Comparison of ENCODE assay signal across 8 mouse cellular contexts in the genomic region with DNA sequence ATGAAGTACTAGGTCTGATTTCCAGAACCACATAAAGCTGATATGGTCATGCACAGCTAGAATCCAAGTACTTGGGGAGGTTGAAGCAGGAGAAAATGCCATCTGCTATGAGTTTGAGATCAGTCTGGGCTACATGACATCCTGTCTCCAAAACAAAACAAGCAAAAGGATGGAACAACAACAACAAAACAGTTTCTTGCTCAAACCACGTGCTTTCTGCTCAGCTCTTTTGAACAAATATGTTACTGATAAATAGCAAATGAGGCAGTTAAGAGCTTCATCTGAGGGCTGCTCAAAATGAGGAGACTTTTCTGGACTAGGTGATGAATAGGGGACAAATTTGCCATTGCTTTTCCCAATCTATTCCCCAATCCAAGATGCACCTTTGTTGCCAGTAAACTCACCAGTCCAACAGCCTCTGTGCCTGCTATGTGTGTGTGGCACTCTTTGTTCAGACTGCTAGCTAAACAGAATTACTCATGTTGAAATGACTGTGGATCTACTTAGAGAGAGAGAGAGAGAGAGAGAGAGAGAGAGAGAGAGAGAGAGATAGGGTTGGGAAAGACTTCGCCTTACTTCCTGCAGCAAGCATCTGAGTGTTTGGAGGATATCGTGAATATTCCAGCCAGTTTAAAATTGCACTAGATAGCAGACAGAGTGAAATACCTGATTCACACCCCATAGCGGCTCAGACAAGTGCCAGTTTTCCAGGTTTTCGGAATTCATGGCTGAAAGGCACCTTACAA. TPM values are rescaled to one million over a fixed set of nuclear protein-coding genes. Genes with fewer than 3 reads are reported as not detected.
DNase-seq lines count a peak whose midpoint lies in the region; ATAC-seq and TF ChIP-seq lines count a peak whose summit lies in the region.

No protein-coding gene starts in this region.

- TF ChIP-seq RAD21 in MEL (IDR thresholded peaks at IDR 0.05; ENCODE audit: low read depth, low read length), result no peak

- H3K36me3 ChIP-seq in heart, postnatal 0 days (replicated peaks; ENCODE audit: control insufficient read depth, insufficient read depth, low read length), result no peaks in the 10 kb centered on the region
- H3K36me3 ChIP-seq in MEL (ENCODE audit: control insufficient read depth in 1 of 2, insufficient read depth in 2 of 2, low read length in 2 of 2), result peaks cover 0 to 16% of the 10 kb centered on the region in 2 experiments; a peak in 2 of 4 replicates
- H3K36me3 ChIP-seq in hindbrain, embryonic 10.5 days, result no peaks in the 10 kb centered on the region
- no peaks in the 10 kb centered on the region for H3K36me3 ChIP-seq in midbrain, embryonic 12.5 days

- no peaks in the 10 kb centered on the region for H3K9me3 ChIP-seq in heart, postnatal 0 days (replicated peaks; ENCODE audit: control insufficient read depth, low read length)
- no peaks in the 10 kb centered on the region for H3K9me3 ChIP-seq in MEL (replicated peaks; ENCODE audit: insufficient read depth, low read length)
- H3K9me3 ChIP-seq in hindbrain, embryonic 10.5 days, result no peaks in the 10 kb centered on the region
- H3K9me3 ChIP-seq in midbrain, embryonic 12.5 days, result no peaks in the 10 kb centered on the region

- peak overlapping the region; percentile 96 for H3K4me2 ChIP-seq in heart, postnatal 0 days (ENCODE audit: low read depth, low read length)
- peak overlapping the region; percentile 93 for H3K4me2 ChIP-seq in midbrain, embryonic 12.5 days (replicated peaks)

- no peaks in the 10 kb centered on the region for H3K27me3 ChIP-seq in heart, postnatal 0 days (ENCODE audit: control insufficient read depth, insufficient read depth, low read length)
- no peaks in the 10 kb centered on the region for H3K27me3 ChIP-seq in MEL (ENCODE audit: control insufficient read depth in 1 of 2, insufficient read depth in 2 of 2, low read length in 2 of 2)
- no peaks in the 10 kb centered on the region for H3K27me3 ChIP-seq in hindbrain, embryonic 10.5 days (ENCODE audit: insufficient read depth, poor library complexity, severe bottlenecking)
- no peaks in the 10 kb centered on the region for H3K27me3 ChIP-seq in midbrain, embryonic 12.5 days

- peak overlapping the region; percentile 88 for H3K4me3 ChIP-seq in heart, postnatal 0 days (ENCODE audit: low read depth, low read length)
- H3K4me3 ChIP-seq in MEL (ENCODE audit: control insufficient read depth in 1 of 2, insufficient read depth in 1 of 2, low read depth in 2 of 2, low read length in 2 of 2), result peak overlapping the region; percentile 92 to 97
- H3K4me3 ChIP-seq in hindbrain, embryonic 10.5 days, result peak overlapping the region; percentile 92
- peak overlapping the region; percentile 85 for H3K4me3 ChIP-seq in midbrain, embryonic 12.5 days

- peak overlapping the region; percentile 71; the same call in 1 of the 2 replicates for H3K9ac ChIP-seq in heart, postnatal 0 days (replicated peaks; ENCODE audit: low read depth, low read length)
- H3K9ac ChIP-seq in MEL (ENCODE audit: control insufficient read depth, low read depth, low read length, poor library complexity, severe bottlenecking), result peak overlapping the region; percentile 69
- H3K9ac ChIP-seq in midbrain, embryonic 12.5 days (replicated peaks), result peak overlapping the region; percentile 82

- H3K27ac ChIP-seq in heart, postnatal 0 days (ENCODE audit: low read depth), result 0 out of 2 replicates have a peak overlapping the region, but pooled peaks have one; percentile 99
- H3K27ac ChIP-seq in MEL (ENCODE audit: control insufficient read depth, low read depth, low read length), result peak overlapping the region; percentile 32
- H3K27ac ChIP-seq in hindbrain, embryonic 10.5 days, result peak overlapping the region; percentile 95
- 0 out of 2 replicates have a peak overlapping the region, but pooled peaks have one; percentile 15 for H3K27ac ChIP-seq in midbrain, embryonic 12.5 days (replicated peaks)

- H3K79me2 ChIP-seq in MEL (ENCODE audit: control insufficient read depth, insufficient read depth, low read length, poor library complexity), result peaks cover 14% of the 10 kb centered on the region

- ATAC-seq in heart, postnatal 0 days (ENCODE audit: insufficient read depth, low read depth), result no peak
- no peak for ATAC-seq in midbrain, embryonic 12.5 days (ENCODE audit: low FRiP score, low read depth)

- no peak for DNase-seq in heart, postnatal 0 days (ENCODE audit: low spot score)
- DNase-seq in heart, adult 18-20 months, result no peak
- DNase-seq in MEL (ENCODE audit: low read depth, low spot score) (peak; percentile 33), MN1 (ENCODE audit: low spot score) (no peak)
- no peak for DNase-seq in hindbrain, embryonic 10.5 days (ENCODE audit: low spot score)
- DNase-seq in cerebellum, postnatal 4 days (ENCODE audit: low spot score in 2 of 2), result no peak
- no peak for DNase-seq in ovary, postnatal 10 days (ENCODE audit: low spot score)

- WGBS in heart, postnatal 0 days, result 9% methylated on average over 5 of the region's 5 CpGs
- WGBS in hindbrain, embryonic 10.5 days, result 31% methylated on average over 5 of the region's 5 CpGs
- 35% methylated on average over 5 of the region's 5 CpGs for WGBS in midbrain, embryonic 12.5 days

- H3K4me1 ChIP-seq in heart, postnatal 0 days (ENCODE audit: control insufficient read depth, insufficient read depth), result peaks cover 11% of the 10 kb centered on the region
- H3K4me1 ChIP-seq in MEL (ENCODE audit: control insufficient read depth in 1 of 2, insufficient read depth in 2 of 2, low read length in 2 of 2), result peaks cover 7 to 12% of the 10 kb centered on the region in 2 experiments
- H3K4me1 ChIP-seq in hindbrain, embryonic 10.5 days (replicated peaks), result peaks cover 24% of the 10 kb centered on the region
- H3K4me1 ChIP-seq in midbrain, embryonic 12.5 days, result peaks cover 25% of the 10 kb centered on the region

- no peak for TF ChIP-seq CTCF in heart, postnatal 0 days (IDR thresholded peaks at IDR 0.05; ENCODE audit: low read depth)
- no peak for TF ChIP-seq CTCF in MEL (IDR thresholded peaks at IDR 0.05 in 2 of 3, conservative IDR thresholded peaks at IDR 0.05 in 1 of 3; ENCODE audit: control insufficient read depth in 1 of 3, insufficient read depth in 1 of 3, low read depth in 2 of 3, low read length in 3 of 3, poor library complexity in 1 of 3, severe bottlenecking in 1 of 3)

- no peak for TF ChIP-seq EP300 in heart, postnatal 0 days (IDR thresholded peaks at IDR 0.05; ENCODE audit: low read depth)
- TF ChIP-seq EP300 in MEL (IDR thresholded peaks at IDR 0.05; ENCODE audit: low read depth in 1 of 2, low read length in 2 of 2), result no peak

- no peak for TF ChIP-seq POLR2A in MEL (IDR thresholded peaks at IDR 0.05; ENCODE audit: control insufficient read depth in 1 of 2, insufficient read depth in 1 of 2, low read depth in 1 of 2, low read length in 2 of 2, poor library complexity in 1 of 2)

TF ChIP-seq in MEL, 35 proteins besides CTCF, POLR2A, EP300 and RAD21:
- no peak for TF ChIP-seq ZMIZ1 (IDR thresholded peaks at IDR 0.05; ENCODE audit: low read depth, low read length)
- peak; percentile 89 for TF ChIP-seq MAX (IDR thresholded peaks at IDR 0.05; ENCODE audit: low read length)
- TF ChIP-seq MXI1 (IDR thresholded peaks at IDR 0.05; ENCODE audit: low read depth, low read length), result peak; percentile 85
- TF ChIP-seq JUND (IDR thresholded peaks at IDR 0.05; ENCODE audit: low read depth, low read length), result peak; percentile 99
- TF ChIP-seq HCFC1 (IDR thresholded peaks at IDR 0.05; ENCODE audit: low read depth, low read length), result 0 out of 2 replicates have a peak, but pooled peaks have one; percentile 2

RNA-seq across cellular contexts. Expression of gene Sin3a, which starts 0.9 kb away (rescaled TPM):
- total RNA-seq in heart, postnatal 0 days (2014; rRNA removed; ENCODE audit: low replicate concordance), result 27.9 and 39.6 TPM in 2 replicates
- 9.7 and 12.1 TPM in 2 replicates for polyA plus RNA-seq in heart, postnatal 0 days (2015; fragmentation: Nextera tagmentation; extraction: Ambion mirVana)
- total RNA-seq in heart, adult 18-20 months (2021), result 10 to 100 TPM; 23.0 to 23.6 TPM
- 27.0 and 37.5 TPM in 2 replicates for total RNA-seq in MEL (2012; rRNA removed)
- polyA plus RNA-seq in MEL (2012; ENCODE audit: insufficient read depth in 1 of 2, insufficient read length in 2 of 2, low read depth in 1 of 2, low replicate concordance in 2 of 2, missing spikeins in 1 of 2), result 100 to 1,000 TPM in 1 of 2 experiments, 10 to 100 TPM in 1; 47.5 to 715 TPM
- 46.7 and 51.0 TPM in 2 replicates for polyA plus RNA-seq in hindbrain, embryonic 10.5 days (2016; fragmentation: Nextera tagmentation; extraction: Ambion mirVana)
- 44.3 and 48.5 TPM in 2 replicates for polyA plus RNA-seq in midbrain, embryonic 12.5 days (2016; fragmentation: Nextera tagmentation; extraction: Ambion mirVana)

RNA-seq across cellular contexts. Expression of gene Man2c1, which starts 59.5 kb away (rescaled TPM):
- total RNA-seq in heart, postnatal 0 days (2014; rRNA removed; ENCODE audit: low replicate concordance), result 106 and 138 TPM in 2 replicates
- polyA plus RNA-seq in heart, postnatal 0 days (2015; fragmentation: Nextera tagmentation; extraction: Ambion mirVana), result 31.8 and 35.6 TPM in 2 replicates
- 10 to 100 TPM; 42.6 to 43.3 TPM for total RNA-seq in heart, adult 18-20 months (2021)
- 30.5 and 32.2 TPM in 2 replicates for total RNA-seq in MEL (2012; rRNA removed)
- polyA plus RNA-seq in MEL (2012; ENCODE audit: insufficient read depth in 1 of 2, insufficient read length in 2 of 2, low read depth in 1 of 2, low replicate concordance in 2 of 2, missing spikeins in 1 of 2), result 10 to 100 TPM in 1 of 2 experiments, not detected in 1; 73.7 TPM
- 58.7 and 62.5 TPM in 2 replicates for polyA plus RNA-seq in hindbrain, embryonic 10.5 days (2016; fragmentation: Nextera tagmentation; extraction: Ambion mirVana)
- 59.9 and 67.6 TPM in 2 replicates for polyA plus RNA-seq in midbrain, embryonic 12.5 days (2016; fragmentation: Nextera tagmentation; extraction: Ambion mirVana)

Comparison
In these comparisons a context has a peak if more than half of its experiments do, and no peak if none do; other contexts are left out.
1. H3K27ac ChIP-seq: peak in every context shown above with its lines; median percentile 99 in heart, postnatal 0 days; 95 in hindbrain, embryonic 10.5 days; 32 in MEL; 15 in midbrain, embryonic 12.5 days.